Mouse (Mus musculus) lung, adult 2 months (tissue): ENCODE results near the gene Cd5.

Experiments used
- CTCF ChIP-seq: fragments of 200-500 bp; IDR thresholded peaks from 2 replicates; pipeline ENCODE4 v1.5.1; 2011; ENCODE audit warnings: mild to moderate bottlenecking, low read length, control low read depth; ENCODE audit not compliant: insufficient read depth
- POLR2A ChIP-seq: fragments of 200-500 bp; IDR thresholded peaks from 2 replicates; pipeline ENCODE4 v1.6.1; 2011; ENCODE audit warnings: low read depth, mild to moderate bottlenecking, control low read depth, low read length, borderline replicate concordance; ENCODE audit errors: extremely low read depth

GRCm38 (mm10) chr19:10708900-10709299 lies 29.9 kb downstream of the Cd5 start:
- TF ChIP-seq CTCF (no peak), POLR2A (no peak)
